ENCODE assay signal across 12 mouse cellular contexts in the genomic region with DNA sequence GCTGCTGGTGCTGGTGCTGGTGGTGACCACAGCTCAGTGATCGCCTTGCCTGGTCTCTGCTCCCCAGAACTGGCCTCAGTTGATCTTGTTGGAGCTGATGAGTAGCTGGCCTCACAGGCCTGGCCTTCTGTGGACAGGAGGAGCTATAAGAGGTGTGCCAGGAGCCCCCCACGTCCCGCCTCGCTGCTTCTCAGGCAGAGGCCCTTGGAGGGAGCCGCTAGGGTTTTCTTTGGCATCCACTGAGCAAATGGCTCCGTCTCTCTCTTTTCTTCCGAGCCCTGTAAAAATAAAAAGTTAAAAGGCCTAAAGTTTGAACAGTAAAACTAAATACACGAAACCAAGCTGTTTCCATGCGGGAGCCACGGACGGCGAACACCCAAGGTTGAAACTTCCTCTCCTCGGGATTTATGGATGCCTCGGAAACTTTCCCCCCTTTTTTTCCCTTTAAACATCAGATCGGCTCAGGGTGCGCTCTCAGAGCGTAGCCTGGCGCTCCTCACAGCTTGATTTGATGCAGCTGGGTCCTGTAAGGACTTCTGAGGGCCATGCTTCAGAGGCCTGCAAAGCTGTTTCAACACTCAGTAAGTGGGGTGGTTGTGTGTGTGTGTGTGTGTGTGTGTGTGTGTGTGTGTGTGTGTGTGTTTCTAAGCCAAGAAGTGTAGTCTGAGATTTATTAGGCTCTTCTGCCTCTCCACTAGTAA. TPM values are rescaled to one million over a fixed set of nuclear protein-coding genes. Genes with fewer than 3 reads are reported as not detected.
DNase-seq lines count a peak whose midpoint lies in the region; ATAC-seq lines count a peak whose summit lies in the region.
"Had no signal": no experiment of that assay in that cellular context is flagged by ENCODE, and none has a peak within 500 bp of the region (broad histone marks: within the 10 kb centered on the region; RNA-seq: fewer than 3 reads in every experiment).

No protein-coding gene starts in this region.

- peaks cover 9% of the 10 kb centered on the region; the same call in 1 of the 2 replicates for H3K4me1 ChIP-seq in midbrain, embryonic 10.5 days
- no peaks in the 10 kb centered on the region for H3K4me1 ChIP-seq in forebrain, embryonic 16.5 days (replicated peaks; ENCODE audit: control insufficient read depth, insufficient read depth, low read length)
- H3K4me1 ChIP-seq: liver, embryonic 15.5 days had no signal

- no peak overlapping the region for H3K9ac ChIP-seq in forebrain, embryonic 16.5 days (replicated peaks; ENCODE audit: low read depth, low read length)
- H3K9ac ChIP-seq: hindbrain, embryonic 13.5 days; liver, embryonic 15.5 days had no signal

- intact Hi-C loops in heart, postnatal 10 days (cut with DNase I): no loop called here
- intact Hi-C loops in left cerebral cortex, postnatal 14 days (cut with DNase I): no loop called here

- H3K27me3 ChIP-seq in midbrain, embryonic 10.5 days (ENCODE audit: low read depth, poor library complexity, severe bottlenecking): no peaks in the 10 kb centered on the region
- no peaks in the 10 kb centered on the region for H3K27me3 ChIP-seq in forebrain, embryonic 16.5 days (replicated peaks; ENCODE audit: control insufficient read depth, insufficient read depth, low read length)
- H3K27me3 ChIP-seq: hindbrain, embryonic 13.5 days; liver, embryonic 15.5 days had no signal

- WGBS in midbrain, embryonic 10.5 days: 82% methylated on average over 18 of the region's 18 CpGs
- 77% methylated on average over 18 of the region's 18 CpGs for WGBS in forebrain, embryonic 16.5 days

- no peak overlapping the region for H3K27ac ChIP-seq in midbrain, embryonic 10.5 days (replicated peaks)
- no peak overlapping the region for H3K27ac ChIP-seq in forebrain, embryonic 16.5 days (ENCODE audit: low read length)
- H3K27ac ChIP-seq: hindbrain, embryonic 13.5 days; liver, embryonic 15.5 days had no signal

- H3K36me3 ChIP-seq in midbrain, embryonic 10.5 days: peaks cover 90% of the 10 kb centered on the region
- no peaks in the 10 kb centered on the region for H3K36me3 ChIP-seq in forebrain, embryonic 16.5 days (ENCODE audit: control insufficient read depth, insufficient read depth)
- H3K36me3 ChIP-seq: liver, embryonic 15.5 days had no signal

- DNase-seq in heart, adult 11 months: peak; percentile 96
- DNase-seq in heart, postnatal 10 days: no peak
- peak; percentile 47 to 62 for DNase-seq in urinary bladder, postnatal 4 days (ENCODE audit: low spot score in 2 of 2)
- no peak for DNase-seq in urinary bladder, postnatal 36 days (ENCODE audit: low spot score in 2 of 2)
- peak; percentile 73 to 81 for DNase-seq in kidney, postnatal 4 days
- DNase-seq in midbrain, embryonic 10.5 days (ENCODE audit: low spot score): no peak
- no peak for DNase-seq in left cerebral cortex, postnatal 14 days (ENCODE audit: low spot score in 2 of 2)
- DNase-seq: adrenal gland, postnatal 10 days; cerebellum, postnatal 25 days had no signal

- H3K9me3 ChIP-seq in midbrain, embryonic 10.5 days (replicated peaks): peaks cover 9% of the 10 kb centered on the region
- H3K9me3 ChIP-seq in forebrain, embryonic 16.5 days (ENCODE audit: control insufficient read depth, low read length): 0 out of 2 replicates have a peak, but pooled peaks cover 5% of the 10 kb centered on the region
- H3K9me3 ChIP-seq: hindbrain, embryonic 13.5 days; liver, embryonic 15.5 days had no signal

- H3K4me3 ChIP-seq in midbrain, embryonic 10.5 days: no peak overlapping the region
- H3K4me3 ChIP-seq in forebrain, embryonic 16.5 days (replicated peaks; ENCODE audit: low read length): no peak overlapping the region
- H3K4me3 ChIP-seq: hindbrain, embryonic 13.5 days; liver, embryonic 15.5 days had no signal

- ATAC-seq in forebrain, embryonic 16.5 days: no peak

- H3K4me2 ChIP-seq in forebrain, embryonic 16.5 days (ENCODE audit: low read length): no peak overlapping the region
- H3K4me2 ChIP-seq: hindbrain, embryonic 13.5 days; liver, embryonic 15.5 days had no signal

RNA-seq across cellular contexts. Expression of gene Nkd1, which starts 25.0 kb away (rescaled TPM):
- 1 to 10 TPM; 5.1 to 5.4 TPM for total RNA-seq in heart, postnatal 10 days (2021)
- 72.3 and 80.1 TPM in 2 replicates for polyA plus RNA-seq in midbrain, embryonic 10.5 days (2016; fragmentation: Nextera tagmentation; extraction: Ambion mirVana)
- polyA plus RNA-seq in forebrain, embryonic 16.5 days (2015; fragmentation: Nextera tagmentation; extraction: Ambion mirVana): 28.3 and 28.5 TPM in 2 replicates
- total RNA-seq in left cerebral cortex, postnatal 14 days (2021): 10 to 100 TPM; 19.7 to 25.5 TPM

Comparison
In these comparisons a context has a peak if more than half of its experiments do, and no peak if none do; other contexts are left out.
1. DNase-seq: peak in heart, adult 11 months (single experiment), urinary bladder, postnatal 4 days (2 of 2) and kidney, postnatal 4 days (2 of 2); none in heart, postnatal 10 days (0 of 2), urinary bladder, postnatal 36 days (0 of 2), midbrain, embryonic 10.5 days (single experiment) and left cerebral cortex, postnatal 14 days (0 of 2).